ENCODE assay signal across 7 mouse cellular contexts in genomic region chr4:140539125-140539524, GRCm38 (mm10).
DNase-seq lines count a peak whose midpoint lies in the region.

No protein-coding gene starts in this region.

- peak; percentile 49 to 56 for DNase-seq in B cell, adult 2 months
- peak; percentile 72 for DNase-seq in ES-CJ7 (ENCODE audit: low read depth, low spot score)
- DNase-seq in cerebellum, postnatal 14 days: peak; percentile 94 to 95
- DNase-seq in gastrocnemius, adult 18-20 months (ENCODE audit: low spot score): peak; percentile 66
- peak; percentile 73 for DNase-seq in kidney, postnatal 10 days
- peak; percentile 65 for DNase-seq in lung, postnatal 14 days
- DNase-seq in right cerebral cortex, adult 2 months (ENCODE audit: low spot score in 2 of 2): peak; percentile 73 to 75

Comparison
In these comparisons a context has a peak if more than half of its experiments do, and no peak if none do; other contexts are left out.
1. Peak in every context shown above with its lines: DNase-seq.